Mouse (Mus musculus) layer of hippocampus, adult 11-12 months (tissue): ENCODE measurements around the gene Themis2.
"Not testable (repeated sequence)": the region's sequence is repeated elsewhere in the genome, so short reads cannot be mapped to it uniquely, and the experiment has no call there.

Source experiments
- DNase-seq: peaks from one replicate; pipeline ENCODE4 v3.0.0; 2022; ENCODE audit warnings: low spot score

Gene Themis2

DNA sequence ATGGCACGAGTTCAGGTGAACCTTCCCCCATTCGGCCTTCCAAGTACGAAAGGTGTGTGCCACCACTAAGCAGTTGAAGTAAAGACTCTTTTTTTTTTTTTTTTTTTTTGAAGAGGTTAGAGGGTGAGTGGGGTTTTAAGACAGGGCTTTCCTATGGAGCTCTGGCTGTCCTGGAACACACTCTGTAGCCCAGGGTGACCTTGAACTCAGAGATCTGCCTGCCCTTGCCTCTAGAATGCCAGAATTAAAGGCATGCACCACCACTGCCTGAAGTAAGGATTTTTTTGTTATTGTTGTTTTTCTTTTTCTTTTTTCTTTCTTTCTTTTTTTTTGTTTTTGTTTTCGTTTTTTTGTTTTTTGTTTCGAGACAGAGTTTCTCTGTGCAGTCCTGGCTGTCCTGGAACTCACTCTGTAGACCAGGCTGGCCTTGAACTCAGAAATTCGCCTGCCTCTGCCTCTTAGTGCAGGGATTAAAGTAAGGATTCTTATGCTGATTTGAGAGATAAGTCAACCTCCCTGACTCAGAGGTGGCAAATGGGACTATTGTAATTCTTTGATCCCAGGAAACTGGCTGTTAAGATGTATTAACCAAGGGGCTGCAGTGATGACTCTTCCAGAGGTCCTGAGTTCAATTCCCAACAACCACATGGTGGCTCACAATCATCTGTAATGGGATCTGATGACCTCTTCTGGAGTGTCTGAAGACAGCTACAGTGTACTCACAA is 46.8 kb downstream of the Themis2 start:
- no peak for DNase-seq

DNA sequence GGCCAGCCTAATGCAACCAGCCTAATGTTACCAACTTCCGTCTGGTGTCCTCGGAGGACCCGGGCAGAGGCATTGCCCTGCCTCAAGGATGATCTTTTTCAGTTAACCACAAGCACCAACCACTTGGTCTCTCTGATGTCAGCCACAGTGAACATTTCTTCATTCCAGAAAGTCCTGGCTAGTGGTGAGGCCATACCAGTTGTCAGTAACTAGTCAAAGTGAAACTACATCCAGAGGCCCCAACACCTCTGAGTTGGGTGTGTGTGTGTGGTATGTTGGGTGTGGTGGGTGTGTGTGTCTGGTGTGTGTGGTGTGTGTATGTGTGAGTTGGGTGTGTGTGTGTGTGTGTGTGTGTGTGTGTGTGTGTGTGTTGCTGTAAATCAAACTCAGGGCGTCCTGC is 47.4 kb downstream of the Themis2 start:
- DNase-seq: no peak

DNA sequence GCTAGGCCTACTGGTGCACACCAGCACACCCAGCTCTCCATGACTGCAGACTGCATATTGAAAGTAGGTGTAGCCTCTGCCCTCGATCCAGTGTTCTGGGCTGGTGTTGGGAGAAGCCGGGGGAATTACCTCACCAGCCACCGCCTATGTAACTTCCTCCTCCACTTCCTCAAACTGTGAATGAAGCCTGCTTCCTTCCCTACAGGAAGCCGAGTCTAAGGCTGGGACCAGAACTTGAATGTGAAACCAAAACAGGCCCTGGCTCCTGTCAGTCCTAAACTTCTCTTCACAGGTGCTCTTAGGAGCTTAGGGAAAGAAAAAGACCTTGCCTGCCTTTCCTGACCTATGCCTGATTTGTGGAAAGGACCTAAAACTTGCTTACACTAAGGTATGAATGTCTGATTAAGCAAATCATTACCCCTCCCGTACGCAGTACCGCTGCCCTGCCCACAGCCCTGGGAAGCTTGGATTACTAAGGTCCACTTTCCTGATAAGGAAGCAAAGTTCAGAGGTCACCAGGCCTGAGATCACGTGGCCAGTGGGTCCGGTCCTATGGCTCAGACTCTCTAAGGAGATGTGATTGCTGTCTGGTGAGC is 48.4 kb downstream of the Themis2 start:
- peak; percentile 24 for DNase-seq

- DNase-seq: no peak
Measured at GRCm38 (mm10) chr4:132746911-132747517, 49.2 kb downstream of the Themis2 start.

DNA sequence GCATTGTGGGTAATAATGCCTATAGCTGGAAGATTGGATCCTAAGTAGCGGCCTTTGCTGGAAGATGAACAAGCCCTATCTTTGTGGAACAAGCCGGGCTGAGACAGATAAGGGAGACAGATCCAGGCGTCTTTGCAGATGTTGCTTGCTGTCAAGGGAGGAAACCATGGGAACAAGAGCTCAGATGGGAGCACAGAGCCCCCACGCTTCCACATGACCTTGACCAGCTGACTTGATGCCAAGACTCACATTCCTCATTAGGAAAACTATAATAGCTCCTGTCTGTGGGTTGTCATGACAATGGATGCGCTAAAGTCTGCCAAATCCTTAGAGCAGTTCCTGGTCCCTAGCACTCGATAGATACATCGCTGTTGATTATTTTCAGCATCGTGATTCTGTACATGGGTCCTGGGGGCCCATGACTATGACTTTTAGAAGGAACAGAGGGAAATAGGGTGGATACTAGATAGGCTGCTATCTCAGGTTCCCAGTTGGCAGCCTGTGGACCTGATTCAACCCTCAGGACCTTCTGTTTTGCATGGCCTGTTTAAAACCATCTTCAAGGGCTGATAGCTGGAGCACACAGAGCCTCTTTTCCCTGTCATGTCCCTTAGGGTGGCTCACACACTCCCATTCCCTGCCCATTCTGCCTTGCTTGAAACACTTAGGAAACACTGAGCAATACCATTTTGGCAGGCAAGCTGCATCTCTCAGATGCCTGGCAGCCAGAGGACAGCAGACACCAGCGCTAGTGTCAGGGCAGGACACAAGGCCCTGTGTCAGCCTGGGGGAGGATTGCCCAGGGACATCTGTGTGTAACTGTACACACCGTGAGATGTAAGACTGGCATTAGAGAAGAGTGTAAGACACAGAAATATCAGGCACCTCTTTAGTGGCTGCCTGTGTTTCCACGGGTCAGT is 51.9 kb downstream of the Themis2 start:
- peak; percentile 67 for DNase-seq

GRCm38 (mm10) chr4:132741491-132741890 is 54.7 kb downstream of the Themis2 start:
- no peak for DNase-seq

DNA sequence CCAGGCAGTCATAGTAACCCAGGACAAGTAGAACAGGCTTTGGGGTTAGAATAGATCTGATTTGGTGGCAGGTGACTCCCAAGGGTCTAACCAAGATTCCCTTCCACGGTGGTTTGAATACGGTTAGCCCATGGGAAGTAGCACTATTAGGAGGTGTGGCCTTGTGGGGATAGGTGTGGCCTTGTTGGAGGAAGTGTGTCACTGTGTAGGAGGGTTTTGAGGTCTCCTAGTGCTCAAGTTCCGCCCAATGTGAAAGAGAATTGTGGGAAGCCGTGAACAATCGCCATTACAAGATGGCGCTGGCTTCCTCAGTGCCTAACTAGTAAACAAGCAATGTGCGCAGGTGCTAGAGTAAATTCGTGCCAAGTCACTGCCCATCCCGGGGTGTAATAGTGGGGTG is 59.0 kb downstream of the Themis2 start:
- not testable (repeated sequence) for DNase-seq

DNA sequence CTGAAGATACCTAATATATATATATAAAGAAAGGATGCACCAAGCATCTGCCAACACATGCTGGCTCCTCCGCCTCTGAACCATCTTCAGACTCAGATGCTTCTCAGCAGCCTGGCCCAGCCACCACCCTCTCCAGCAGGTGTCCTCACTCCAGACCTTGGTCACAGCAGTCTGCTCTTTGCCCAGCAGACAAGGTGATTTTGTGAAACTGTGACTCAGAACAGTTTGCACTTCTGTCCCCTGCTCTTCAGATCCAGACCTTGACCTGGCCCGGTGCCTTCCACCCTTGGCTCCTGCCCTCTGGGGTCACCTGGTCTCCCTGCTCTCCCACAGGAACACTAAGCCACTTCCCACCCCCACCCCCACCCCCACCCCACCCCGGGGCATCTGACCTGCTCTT is 60.3 kb downstream of the Themis2 start:
- DNase-seq: no peak

- DNase-seq: no peak
Measured at GRCm38 (mm10) chr4:132735389-132735788, 60.8 kb downstream of the Themis2 start.

DNA sequence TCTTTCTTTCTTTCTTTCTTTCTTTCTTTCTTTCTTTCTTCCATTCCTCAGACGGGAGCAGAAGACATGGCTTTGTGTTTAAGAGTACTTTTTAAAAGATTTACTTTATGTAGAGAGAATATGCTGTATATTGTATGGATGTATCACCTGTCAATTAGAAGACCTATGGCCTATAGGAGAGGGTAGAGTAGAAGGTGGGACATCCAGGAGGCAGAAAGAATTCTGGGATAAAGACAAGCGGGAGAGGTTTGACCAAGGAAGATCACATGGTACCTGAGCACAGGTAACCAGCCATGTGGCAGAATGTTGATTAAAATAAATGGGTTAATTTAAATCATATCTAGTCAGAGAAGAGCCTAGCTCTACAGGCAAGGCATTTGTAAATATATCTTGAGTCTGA is 61.4 kb downstream of the Themis2 start:
- DNase-seq: no peak

GRCm38 (mm10) chr4:132733071-132733770 is 63.0 kb downstream of the Themis2 start:
- no peak for DNase-seq

- peak; percentile 73 for DNase-seq
Measured at GRCm38 (mm10) chr4:132732148-132732684, 64.0 kb downstream of the Themis2 start, which contains the start of gene Xkr8. Gene Xkr8 (minus strand): TSS chr4:132732546.
